Mouse (Mus musculus) liver, adult 2 months (tissue): ENCODE measurements around the gene Gm20532.

ENCODE experiments used
- CTCF ChIP-seq: fragments of 200-500 bp; IDR thresholded peaks from 2 replicates; pipeline ENCODE4 v1.5.1; 2011; ENCODE audit warnings: low read depth, low read length, control low read depth
- POLR2A ChIP-seq: fragments of 200-500 bp; IDR thresholded peaks from 2 replicates; pipeline ENCODE4 v1.6.1; 2011; ENCODE audit warnings: low read length, control low read depth; ENCODE audit not compliant: insufficient read depth; ENCODE audit errors: extremely low read depth

- TF ChIP-seq POLR2A (no peak), CTCF (no peak)
Measured at GRCm38 (mm10) chr2:26575378-26575777, 11.1 kb upstream of the Gm20532 start.
